Mouse (Mus musculus) layer of hippocampus, adult 8-10 months (tissue): Measurements from ENCODE around the gene Map4k2. TPM values are rescaled to one million over a fixed set of nuclear protein-coding genes. Genes with fewer than 3 reads are reported as not detected.
A peak's percentile ranks its signal among the peaks of the same experiment; 100 is the strongest.

Experiments
- DNase-seq, 2 experiments: peaks; one replicate each; pipeline ENCODE4 v3.0.0; 2022; ENCODE audit warnings: low spot score in 2 of 2
- total RNA-seq, 4 experiments: library from RNA; stranded (reverse); gene quantifications; 2 replicates each; pipeline ENCODE4 v1.2.4; 2022

Map4k2 gene
- total RNA-seq, 4 experiments from 2014 or later = 85.0 to 114 (median 103) TPM

- no peak for DNase-seq
These were observed 25.4 kb upstream of the Map4k2 start for GRCm38 (mm10) chr19:6315573-6315972.

GRCm38 (mm10) chr19:6318145-6318544 is 22.8 kb upstream of the Map4k2 start:
- DNase-seq = no peak

GRCm38 (mm10) chr19:6321358-6321757 is 19.6 kb upstream of the Map4k2 start:
- DNase-seq = no peak

GRCm38 (mm10) chr19:6321786-6322621 is 18.9 kb upstream of the Map4k2 start:
- no peak for DNase-seq

- no peak for DNase-seq
These were observed 16.2 kb upstream of the Map4k2 start for GRCm38 (mm10) chr19:6324751-6325150.

GRCm38 (mm10) chr19:6331178-6331577 is 9.8 kb upstream of the Map4k2 start:
- no peak for DNase-seq

GRCm38 (mm10) chr19:6331719-6332516 is 9.0 kb upstream of the Map4k2 start:
- DNase-seq = no peak

- no peak for DNase-seq
These were observed 7.0 kb upstream of the Map4k2 start for GRCm38 (mm10) chr19:6333761-6334595.

GRCm38 (mm10) chr19:6334673-6335457 is 6.1 kb upstream of the Map4k2 start, which contains the start of gene Men1:
Men1 (plus strand) TSS chr19:6334979.
- peak; percentile 96 to 97 for DNase-seq

- DNase-seq = no peak
These were observed 5.5 kb upstream of the Map4k2 start for GRCm38 (mm10) chr19:6335458-6335827.

GRCm38 (mm10) chr19:6336920-6337319 is 4.0 kb upstream of the Map4k2 start:
- DNase-seq = no peak

GRCm38 (mm10) chr19:6338171-6338570 is 2.8 kb upstream of the Map4k2 start:
- DNase-seq = no peak

- no peak for DNase-seq
These were observed 2.2 kb upstream of the Map4k2 start for GRCm38 (mm10) chr19:6338716-6339115.

GRCm38 (mm10) chr19:6339191-6339590 is 1.7 kb upstream of the Map4k2 start:
- no peak for DNase-seq

- DNase-seq = no peak
These were observed 938 bp upstream of the Map4k2 start for GRCm38 (mm10) chr19:6339890-6340504.

- DNase-seq = no peak
These were observed 630 bp downstream of the Map4k2 start for GRCm38 (mm10) chr19:6341453-6342077.

- no peak for DNase-seq
These were observed 1.5 kb downstream of the Map4k2 start for GRCm38 (mm10) chr19:6342276-6342933.

GRCm38 (mm10) chr19:6343066-6343925 is 2.4 kb downstream of the Map4k2 start:
- no peak for DNase-seq
